Mouse (Mus musculus): ENCODE results near the gene Gpr156.

GRCm38 (mm10) chr16:37869470-37870231, 46.6 kb upstream of the Gpr156 start:
- TF ChIP-seq CTCF (IDR thresholded peaks at IDR 0.05) = peak; percentile 35; the same call in 1 of the 2 replicates
- TF ChIP-seq EP300 (IDR thresholded peaks at IDR 0.05) = peak; percentile 78; the same call in 1 of the 2 replicates

Data from lung, postnatal 0 days (tissue).